Mouse (Mus musculus) lung, postnatal 14 days (tissue): ENCODE data around the gene Tle3.

ENCODE experiments used
- DNase-seq: peaks from one replicate; pipeline ENCODE4 v3.0.0; 2021

Gene Tle3

DNA sequence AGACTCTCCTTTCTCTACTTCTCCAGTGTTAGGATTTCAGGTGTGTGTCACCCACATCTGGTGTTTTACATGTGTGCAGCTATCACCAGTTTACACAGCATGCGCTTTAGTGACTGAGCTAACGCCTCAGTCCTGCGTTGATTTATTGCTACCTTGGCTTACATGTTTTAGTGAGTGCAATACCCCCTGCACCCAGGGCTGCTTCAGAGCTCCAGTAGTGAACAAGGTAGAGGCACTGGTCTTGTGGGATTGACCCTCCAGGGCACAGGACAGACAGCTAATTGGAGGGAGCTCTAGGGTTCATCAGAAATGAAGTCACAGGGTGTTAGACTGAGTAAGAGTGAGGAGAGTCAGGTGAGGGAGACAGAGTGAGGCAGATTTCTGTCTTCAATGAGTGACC, 12.4 kb upstream of the Tle3 start:
- DNase-seq, result no peak

DNA sequence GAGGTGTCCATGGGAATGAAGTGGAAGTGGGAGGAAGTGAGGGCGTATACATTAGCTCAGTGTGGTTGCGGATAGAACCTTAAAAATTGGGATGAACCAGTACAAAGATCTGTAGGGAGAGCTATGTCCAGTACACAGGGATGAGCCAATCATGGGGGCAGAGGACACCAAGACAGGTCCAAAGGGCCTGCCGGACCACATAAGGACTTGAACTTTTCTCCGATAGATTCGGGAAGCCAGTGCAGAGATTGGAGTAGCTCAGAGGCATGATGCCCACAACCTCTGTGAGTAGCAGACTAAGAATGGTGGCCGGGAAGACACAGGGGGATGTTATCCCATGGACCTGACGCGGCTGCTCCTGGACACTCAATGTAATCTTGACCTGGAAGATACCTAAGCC, 12.0 kb upstream of the Tle3 start:
- no peak for DNase-seq

DNA sequence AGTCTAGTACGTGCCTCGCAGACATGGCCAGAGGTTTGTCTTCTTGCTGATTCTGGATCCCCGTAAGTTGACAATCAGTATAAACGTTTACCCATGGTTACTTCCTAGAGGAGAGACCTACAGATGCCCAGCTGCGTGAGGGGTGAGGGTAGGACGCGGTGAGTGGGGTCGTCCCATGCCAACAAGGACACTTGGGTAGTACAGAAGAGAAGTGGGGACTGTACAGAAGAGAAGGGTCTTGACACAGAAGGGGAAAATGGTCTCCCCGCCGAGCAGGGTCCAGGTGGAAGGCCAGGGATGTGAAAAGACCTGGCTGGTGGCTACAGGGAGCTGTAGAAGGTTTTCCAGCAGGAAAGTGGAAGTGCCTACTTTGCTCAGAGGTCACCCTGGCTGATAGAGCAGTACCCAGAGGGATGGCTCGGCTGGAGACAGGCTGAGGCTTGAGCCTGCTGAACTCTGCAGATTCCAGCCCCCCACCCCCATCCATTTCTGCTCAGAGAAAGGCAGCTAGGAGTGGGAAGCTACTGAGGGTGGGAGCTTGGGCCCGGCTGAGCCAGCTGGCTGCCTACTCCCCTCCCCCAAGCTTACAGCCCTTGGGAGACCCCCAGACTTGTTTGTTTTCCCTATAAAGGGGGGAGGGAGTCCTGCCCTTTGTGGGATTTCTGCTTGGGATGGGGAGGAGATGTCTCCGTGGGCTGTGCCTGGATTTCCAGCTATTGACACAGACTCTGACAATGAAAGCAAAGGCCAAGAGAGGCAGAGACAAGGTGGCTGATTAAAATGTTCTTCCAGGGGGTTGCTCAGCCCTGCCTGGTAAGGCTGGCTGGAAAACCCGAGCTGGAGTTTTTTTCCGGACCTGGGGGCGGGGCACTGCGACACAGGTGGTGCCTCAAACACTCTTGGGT, 11.2 kb upstream of the Tle3 start:
- DNase-seq, result no peak

DNA sequence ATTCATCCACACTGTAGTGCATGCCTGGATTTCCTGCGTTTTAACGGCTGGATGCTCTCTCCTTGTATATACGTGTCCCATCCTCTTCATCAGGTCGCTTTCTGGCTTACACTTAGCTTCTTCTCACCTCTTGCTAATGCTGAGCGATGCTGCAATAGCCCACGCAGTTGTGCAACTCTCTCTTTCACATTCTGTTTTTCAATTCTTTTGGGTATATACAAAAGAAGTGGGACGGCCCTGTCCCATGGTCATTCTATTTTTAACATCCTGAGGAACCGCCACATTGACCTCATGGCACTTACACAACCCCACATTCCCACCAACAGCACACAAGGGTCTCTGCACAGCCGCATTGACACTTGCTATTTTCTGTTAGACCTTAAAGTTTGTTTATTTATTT, 9.0 kb upstream of the Tle3 start:
- DNase-seq, result peak; percentile 51

DNA sequence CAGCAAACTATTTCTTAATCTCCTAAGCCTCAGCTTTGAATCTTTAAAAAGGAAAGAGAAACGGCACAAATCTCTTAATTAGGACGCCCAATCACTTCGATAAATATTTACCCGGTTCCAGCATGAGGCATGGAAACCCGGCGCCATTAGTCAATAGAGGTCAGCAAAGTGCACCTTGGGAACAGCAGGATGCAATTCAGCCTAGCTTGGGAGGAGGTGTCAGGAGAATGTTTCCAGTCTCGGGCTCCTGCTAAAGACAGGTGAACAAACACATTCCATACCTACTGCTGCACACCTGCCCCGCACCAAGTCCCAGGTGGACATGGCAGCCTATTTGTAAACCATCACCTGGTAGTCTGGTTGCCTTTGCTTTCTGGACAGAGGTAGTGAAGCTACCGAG, 6.1 kb upstream of the Tle3 start:
- no peak for DNase-seq

DNA sequence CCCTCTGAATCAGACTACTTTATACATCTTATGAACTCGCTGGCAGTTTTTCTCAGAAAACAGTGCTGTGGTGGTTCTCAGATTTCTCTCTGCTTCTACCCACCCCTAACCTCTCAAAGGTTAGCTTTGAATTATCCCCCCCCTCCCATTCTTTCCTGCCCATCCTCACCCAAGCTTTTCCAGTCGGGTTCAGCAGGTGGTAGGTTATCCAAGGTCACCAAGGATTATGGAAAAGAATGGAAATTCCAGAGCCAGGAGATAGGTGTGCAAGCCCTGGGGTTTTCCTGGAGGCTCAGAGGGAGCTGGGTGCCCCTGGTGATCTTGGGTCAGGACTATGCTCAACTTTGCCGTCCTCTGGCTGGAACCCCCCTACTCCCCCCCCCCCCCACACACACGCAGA, 5.0 kb upstream of the Tle3 start:
- DNase-seq, result no peak

DNA sequence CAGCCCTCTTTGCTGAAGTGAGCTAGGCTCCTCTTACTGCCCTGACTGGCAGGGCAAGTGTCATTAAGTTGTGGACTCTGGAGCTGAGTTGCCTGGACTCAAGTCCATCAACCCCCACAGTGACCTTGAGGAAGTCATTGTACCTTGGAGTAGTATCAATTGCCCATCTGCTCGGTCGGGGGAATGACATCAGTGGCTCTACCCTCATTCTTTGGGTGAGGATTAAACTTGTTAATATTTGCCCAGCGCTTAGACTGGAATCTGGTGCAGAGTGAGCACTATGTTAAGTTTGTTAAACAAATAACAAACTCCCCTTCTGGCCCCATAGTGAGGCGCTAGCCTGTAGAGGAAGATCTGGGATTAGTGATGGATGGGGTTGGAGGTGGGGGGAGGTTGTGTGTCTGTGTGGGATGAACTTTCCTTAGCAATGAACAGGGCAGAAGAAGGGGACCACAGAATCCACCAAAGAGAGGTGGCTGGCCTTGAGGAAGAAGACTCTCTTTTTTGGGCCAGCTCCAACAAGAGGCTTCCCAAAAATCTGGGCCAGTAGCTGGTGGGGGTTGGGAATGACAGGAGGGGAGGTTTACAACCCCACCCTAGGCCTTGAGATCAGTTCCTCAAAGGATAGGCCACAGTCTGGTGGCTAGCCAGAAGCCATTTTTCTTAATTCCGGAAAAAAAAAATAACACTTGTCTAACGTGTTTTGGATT, 4.2 kb upstream of the Tle3 start:
- DNase-seq, result no peak

DNA sequence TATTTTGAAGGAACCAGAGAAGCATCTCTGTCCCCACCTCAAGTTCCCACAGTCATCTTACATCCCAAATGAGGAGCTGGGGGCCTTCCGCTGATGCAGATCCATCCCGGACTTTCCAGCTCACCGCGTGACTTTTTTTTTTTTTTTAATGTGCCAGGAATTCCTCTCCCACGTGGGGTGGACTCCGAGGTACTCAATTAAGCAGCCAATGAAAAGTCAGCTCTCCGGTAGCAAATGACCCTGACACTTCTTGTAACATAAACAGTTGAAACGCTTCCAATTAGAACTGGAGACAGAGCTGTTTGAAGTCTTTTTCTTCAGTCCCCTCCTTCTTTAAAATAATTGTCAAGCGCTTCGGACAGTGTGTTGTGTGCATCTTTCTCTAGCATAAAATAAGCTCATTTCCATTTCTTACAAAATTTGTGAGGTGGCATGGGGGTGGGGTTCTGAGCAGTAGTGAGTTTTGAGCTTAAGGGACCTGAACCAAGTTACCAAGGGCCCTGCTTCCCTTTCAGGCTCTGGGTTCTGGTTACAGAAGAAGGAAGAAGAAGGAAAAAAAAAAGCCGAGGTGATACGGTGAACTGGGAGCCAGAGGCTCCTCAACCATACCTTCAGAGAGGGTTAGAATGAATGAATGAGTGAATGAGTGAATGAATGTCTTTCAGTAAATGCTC, 3.5 kb upstream of the Tle3 start:
- DNase-seq, result peak; percentile 83

DNA sequence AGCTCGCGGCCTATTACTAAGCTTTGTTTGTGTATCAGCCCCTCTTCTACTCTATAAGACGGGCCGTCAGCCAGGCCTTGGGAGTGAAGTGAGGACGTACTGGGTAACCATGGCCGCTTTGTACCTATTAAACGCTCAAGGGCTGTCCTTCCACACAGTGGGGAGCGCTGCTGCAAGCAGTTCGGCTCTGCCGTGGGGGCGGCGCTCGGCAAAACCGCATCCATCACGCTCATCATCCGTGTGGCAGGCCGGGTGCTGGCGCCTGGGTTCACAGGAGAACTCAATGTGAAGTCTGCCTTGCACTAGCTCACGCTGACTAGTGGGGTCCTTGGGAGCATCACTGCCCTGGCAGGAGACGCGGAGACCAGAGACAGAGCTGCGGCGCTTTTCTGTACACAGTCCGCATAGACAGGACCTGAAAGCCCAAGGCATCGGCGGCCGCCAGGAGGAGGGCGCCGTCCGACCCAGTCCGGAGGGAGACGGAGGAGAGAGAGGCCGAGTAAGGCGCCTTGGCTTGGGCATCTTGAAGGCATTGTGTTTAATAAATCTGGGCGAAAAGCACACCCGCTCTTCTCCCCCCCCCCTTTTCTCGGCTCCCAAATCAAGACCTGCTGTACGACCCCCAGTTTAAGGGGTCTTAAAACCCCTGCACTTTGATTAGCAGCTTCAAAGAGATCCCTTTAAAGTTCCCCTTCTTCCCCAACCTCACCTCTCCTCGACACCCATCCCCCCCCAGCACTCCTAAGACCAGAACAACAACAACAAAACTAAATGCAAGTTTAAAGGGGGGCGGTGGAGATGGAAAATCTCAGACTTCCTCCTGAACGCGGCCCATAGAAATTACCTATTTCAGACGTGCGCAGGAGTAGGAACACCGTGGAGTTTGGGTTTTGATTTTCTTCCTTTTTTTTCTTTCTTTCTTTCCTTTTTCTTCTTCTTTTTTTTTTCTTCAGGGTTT, 2.6 kb upstream of the Tle3 start:
- peak; percentile 55 for DNase-seq

DNA sequence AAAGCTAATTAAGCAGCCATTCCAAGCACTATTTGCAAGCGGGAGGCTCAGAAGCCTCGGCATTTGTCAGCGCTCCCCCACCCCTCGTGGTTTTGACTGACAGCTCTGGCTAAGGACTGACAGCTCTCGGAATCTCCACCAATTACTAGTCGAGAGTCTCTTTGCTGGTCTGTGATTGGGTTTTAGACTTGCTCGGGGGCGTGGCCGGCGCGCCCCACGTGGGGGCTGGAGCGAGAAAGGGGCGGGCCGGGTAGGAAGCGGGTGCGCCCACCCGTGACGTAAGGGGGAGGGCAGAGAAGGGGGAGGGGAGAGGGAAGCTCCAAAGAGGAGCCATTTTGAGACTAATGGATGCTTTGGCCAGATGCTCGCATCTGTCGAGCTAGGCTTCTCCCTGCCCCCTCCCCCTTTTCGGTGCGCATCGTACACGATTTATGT, 1.7 kb upstream of the Tle3 start:
- peak; percentile 100 for DNase-seq

DNA sequence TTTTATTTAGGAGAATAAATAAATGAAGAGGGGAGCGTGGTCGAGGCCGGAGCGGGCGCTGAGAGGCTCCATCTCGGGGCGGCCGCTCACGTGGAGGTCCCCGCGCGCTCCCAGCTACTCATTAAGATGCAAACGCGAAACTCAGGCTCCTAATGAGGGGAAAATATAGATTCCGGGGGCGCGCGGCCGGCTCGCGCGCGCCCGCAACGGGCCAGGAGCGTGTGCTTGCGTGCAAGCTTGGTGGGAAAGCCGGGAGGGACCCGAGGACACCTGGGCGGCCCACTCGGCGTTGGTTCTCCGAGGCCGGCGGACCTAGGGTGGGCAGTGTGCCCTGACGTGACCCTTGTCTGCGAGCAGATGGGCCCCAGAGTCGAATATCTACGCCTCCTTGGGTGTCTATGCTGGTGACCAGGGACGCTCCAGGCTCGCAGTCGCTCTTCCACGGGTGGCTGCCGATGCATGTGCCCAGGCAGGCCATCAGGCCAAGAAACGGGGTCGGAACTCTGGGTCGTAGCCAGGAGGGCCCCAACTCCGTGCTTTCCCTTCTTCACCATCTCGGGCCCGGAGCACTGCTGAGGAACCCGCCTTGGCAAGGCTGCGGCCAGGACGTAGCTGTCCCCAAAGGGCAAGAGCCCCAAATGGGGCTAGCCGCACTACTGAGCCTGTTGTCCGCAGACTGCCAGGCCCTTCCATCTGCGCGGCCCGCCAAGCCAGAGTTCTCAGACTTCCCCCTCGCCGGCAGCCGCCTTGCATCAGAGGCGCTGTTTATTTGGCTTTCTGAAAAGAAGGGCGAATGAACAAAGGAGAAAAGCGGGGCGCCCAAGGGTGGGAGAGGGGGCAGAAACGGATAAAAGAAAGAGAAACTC, 1.0 kb upstream of the Tle3 start:
- peak; percentile 71 for DNase-seq

DNA sequence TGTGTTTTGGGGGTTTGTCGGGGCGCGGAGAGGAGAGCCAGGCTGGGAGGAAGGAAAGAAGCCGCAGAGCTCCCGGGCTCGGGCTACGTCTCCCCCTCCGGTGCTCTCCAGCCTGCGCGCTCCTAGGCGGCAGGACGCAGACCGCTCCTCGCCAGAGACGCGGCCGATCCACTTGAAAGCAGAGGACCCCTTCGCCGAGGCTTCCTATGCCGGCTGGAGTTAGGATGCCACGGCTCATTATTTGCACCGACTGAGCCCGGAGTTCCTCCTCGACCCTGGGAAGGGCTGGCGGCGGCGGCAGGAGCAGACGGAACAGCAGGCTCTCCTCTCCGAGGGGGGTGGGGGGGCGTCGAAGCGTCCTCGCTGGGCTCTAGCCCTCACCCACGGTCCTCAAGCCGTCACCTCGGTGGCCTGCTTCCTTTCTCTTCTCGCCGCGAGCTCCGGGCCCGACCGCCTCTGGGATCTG, 377 bp downstream of the Tle3 start:
- peak; percentile 49 for DNase-seq

DNA sequence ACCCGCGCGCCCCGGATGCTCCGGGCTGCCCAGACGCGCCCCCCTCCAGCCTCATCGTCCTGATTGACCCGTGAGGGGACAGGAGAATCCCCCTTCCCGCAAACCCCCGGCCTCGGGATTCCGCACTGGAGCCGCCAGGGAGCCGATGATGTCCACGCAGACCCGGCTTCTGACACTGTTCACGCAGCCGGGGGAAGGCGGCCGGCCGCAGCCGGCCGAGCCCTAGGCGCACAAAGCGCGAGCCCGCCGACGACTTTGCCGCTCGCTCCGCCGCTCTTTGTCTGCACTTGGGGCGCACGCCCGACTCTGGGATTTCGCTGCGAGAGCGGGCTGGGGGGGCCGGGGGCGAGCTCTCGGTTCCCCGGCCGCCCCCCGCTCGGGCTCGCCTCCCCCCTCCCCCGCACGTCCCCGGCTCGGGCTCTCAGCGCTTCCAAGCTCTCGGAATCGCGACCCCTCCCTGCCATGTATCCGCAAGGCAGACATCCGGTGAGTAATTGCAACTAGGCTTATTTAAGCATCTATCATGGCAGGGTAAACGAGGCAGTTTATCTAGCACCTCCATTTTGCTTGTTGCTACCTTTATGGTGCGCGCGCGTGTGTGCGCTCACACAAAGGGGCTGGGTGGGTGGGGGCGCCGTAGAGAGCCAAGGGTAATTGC, 939 bp downstream of the Tle3 start:
- DNase-seq, result peak; percentile 55

DNA sequence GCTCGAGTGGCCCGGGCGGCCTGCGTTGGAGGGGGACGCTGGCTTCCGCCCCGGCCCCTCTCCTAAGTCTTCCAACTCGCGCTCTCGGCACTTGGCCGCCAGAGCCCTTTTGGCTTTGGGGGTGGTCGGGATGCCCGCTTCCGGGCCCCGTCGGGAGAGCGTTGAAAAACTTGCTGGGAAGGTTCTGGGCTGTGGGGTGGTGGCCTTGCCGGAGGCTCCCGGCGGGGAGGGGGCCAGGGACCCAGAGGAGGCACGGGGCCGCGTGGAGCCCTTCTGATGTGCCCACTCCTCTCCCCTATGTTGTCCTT, 1.4 kb downstream of the Tle3 start:
- DNase-seq, result no peak

DNA sequence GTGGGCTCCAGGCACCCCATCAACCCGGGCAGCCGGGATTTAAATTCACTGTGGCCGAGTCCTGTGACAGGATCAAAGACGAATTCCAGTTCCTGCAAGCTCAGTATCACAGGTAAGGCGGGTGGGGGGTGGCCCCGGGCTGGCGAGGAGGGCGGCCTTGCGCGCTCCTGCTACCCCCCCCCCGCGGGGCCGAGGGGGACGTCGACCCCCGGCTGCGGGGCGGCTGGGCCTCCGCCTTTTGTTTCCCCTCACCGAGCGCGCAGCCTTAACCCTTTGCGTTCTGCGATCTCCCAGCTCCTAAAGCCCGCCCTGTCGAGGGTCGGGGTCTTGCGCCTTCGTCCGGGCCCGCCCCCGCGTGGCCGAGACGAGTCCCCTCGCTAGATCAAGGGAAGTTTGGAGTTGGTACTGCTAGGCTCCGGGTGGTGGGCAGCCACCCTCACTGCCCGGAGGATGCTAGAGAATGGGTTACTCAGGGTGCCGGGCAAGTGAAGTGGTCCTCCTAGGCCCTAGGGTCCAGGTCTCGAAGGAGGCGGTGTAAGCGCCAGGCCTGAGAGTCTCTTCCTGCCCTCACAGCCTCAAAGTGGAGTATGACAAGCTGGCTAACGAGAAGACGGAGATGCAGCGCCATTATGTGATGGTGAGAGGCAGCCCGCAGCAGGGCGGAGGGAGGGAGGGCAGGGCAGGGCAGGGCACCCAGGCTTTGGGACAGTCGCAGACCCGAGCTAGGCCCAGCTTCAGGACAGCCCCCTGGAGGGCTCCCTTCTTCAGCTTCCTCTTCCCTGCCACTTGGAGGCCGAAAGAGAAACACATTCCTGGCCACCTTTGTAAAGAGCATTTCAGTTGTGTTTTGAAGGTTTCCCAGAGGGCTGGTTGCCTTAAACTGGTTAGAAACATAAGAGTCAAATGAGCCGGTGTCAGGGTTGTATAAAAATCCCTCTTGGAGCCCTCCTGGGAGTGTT, 2.1 kb downstream of the Tle3 start:
- DNase-seq, result no peak

DNA sequence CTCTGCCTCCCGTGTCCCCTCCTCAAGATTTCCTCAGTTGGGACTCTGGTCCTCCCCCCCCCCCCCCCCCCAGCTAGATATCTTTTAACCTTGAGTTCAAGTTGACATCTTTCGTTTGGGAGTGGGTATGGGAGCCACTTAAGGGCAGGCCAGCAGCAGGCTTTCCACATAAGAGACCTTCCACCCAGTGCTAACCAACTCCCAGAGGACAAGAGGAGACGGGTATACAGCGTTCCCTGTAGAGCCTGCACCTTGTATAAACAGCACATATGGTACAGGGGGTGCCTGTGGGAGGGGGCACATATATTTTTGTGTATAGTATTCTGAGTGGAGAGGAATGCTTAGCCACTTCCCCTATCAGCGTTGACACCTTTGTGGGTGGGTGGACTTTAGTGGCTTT, 2.8 kb downstream of the Tle3 start:
- no peak for DNase-seq

DNA sequence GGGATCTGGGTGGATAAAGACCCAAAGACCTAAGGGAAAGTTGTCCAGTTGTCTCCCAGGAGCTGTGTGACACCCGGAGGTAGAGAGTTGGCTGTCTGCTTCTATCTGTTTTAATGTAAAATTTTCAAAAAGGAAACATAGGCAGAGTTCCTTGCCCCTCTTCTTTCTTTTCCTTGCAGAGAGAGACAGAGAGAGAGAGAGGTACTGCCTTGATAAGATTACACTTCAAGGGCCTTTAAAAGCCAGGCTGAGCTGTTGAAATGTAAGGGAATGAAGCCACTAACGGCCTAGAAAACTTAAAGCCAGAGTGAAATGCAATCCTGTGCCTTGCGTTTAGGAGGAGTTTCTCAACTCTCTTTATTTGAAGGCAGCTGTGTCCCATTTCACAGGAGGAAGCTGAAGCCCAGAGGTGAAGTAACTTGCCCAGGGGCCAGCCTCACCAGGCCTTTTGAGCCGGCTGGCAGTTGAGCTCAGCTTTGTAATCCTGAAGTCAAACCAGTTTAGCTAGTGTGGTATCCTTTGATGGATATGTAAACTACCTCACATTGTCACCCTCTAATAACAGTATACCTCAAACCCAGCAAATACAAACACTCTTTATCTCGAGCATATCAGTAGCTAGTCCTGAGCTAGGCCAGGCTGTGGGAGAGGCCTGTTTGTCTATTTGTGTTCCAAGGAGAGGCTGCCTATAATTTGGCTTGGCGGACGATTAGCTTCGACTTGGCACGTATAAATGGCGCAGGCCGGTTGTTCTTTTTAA, 3.8 kb downstream of the Tle3 start:
- DNase-seq, result no peak

DNA sequence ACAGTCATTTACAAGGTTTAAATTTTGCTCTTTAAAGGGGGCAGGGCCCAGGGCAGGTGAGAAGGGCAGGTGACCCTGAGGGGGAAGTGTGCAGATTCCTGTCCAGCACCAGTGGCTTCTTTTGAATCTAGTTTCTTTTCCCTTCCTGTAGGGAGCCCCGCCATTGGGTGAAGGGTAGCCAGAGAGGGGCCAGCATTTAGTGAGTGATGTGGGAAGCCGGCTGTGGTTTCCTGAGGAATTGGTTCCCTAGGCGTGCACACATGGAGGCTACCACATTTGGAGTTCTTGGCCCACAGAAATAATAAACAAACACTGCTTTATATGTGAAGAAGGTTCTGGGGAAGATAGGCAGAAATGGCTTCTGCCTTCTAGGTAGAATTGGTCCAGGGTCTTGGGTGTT, 4.5 kb downstream of the Tle3 start:
- no peak for DNase-seq
